Mouse (Mus musculus) ES-E14 (cell line): ENCODE measurements around the gene B4galt2.

ENCODE experiments used
- CHD2 ChIP-seq: IDR thresholded peaks from 2 replicates; pipeline ENCODE4 v1.6.1; 2014; ENCODE audit warnings: mild to moderate bottlenecking, low read depth, low read length, inconsistent platforms
- HCFC1 ChIP-seq: IDR thresholded peaks from 2 replicates; pipeline ENCODE4 v1.6.1; 2012; ENCODE audit warnings: low read length, inconsistent platforms, borderline replicate concordance; ENCODE audit not compliant: insufficient read depth
- MAFK ChIP-seq: IDR thresholded peaks from 2 replicates; pipeline ENCODE4 v1.6.1; 2014; ENCODE audit warnings: mild to moderate bottlenecking, low read depth, low read length, inconsistent platforms; ENCODE audit not compliant: insufficient read depth
- ZC3H11A ChIP-seq: IDR thresholded peaks from 2 replicates; pipeline ENCODE4 v1.6.1; 2012; ENCODE audit warnings: low read depth, mild to moderate bottlenecking, inconsistent platforms, low read length, borderline replicate concordance
- ZNF384 ChIP-seq: IDR thresholded peaks from 2 replicates; pipeline ENCODE4 v1.6.1; 2012; ENCODE audit warnings: low read depth, low read length, inconsistent platforms

DNA sequence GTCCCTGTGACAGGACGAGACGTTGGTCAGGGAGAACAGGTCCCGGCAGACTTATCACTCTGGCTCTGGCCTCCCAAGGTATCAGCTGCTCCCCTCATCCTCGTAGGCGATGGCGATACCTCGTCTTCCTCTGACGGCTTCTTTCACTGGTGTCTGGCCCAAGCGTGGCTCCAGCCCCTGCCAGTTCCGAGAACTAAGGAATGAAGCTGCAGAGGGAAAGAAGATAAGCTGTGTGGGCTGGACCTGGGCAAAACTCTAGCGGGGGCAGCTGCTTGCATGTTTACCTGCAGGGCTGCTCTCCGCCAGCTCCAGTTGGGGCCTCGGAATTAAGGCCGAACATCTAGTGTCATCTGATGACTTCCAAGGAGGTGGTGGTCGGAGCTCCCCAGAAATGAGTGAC is 6.2 kb upstream of the B4galt2 start:
- TF ChIP-seq HCFC1 (no peak), CHD2 (no peak), ZC3H11A (no peak), ZNF384 (no peak), MAFK (no peak)
